Mouse (Mus musculus): Measurements from ENCODE around the gene Scn5a.

Gene Scn5a

DNA sequence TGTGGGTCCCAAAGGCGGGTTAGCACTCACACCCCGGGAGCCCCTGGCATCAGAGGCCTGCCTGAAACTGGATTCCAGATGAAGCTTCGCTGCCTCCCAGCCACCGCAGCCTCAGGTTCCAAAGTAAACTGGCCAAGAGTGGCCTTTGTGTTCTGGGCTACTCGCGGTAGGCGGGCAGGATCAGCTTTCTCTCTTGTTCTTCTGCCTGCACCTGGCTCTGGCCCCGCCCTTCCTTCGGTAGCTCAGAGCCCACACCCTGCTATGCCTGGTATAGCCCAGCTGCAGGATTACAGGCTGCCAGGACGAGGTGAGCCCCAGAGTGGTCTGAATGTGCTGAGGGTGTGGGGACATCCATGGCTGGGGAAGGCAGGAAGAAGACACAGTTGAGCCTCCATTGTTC lies 12.6 kb downstream of the Scn5a start:
- DNase-seq (ENCODE audit: inconsistent age in 2 of 2, low spot score in 1 of 2): no peak

- no peak for DNase-seq (ENCODE audit: inconsistent age in 2 of 2, low spot score in 1 of 2)
These were observed 14.0 kb downstream of the Scn5a start for GRCm38 (mm10) chr9:119564803-119565202.

DNA sequence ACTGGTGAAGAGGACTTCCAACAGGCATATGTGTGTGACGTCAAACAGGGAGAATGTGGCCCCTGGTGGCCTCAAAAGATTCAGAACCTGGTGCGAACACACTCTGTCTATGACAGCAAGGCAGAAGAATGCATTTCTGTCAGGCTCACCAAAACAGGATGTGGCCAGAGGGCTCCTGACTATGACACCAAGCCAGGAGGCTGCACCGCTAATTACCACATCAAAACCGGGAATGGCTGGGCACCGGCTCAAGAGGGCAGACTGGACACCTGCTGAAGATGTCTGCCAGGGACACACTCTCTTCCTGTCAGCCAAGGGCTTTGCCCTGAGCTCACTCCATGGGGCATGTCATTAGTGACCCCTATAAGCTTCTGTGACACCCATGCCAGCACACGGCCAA lies 15.2 kb downstream of the Scn5a start:
- DNase-seq (ENCODE audit: inconsistent age in 2 of 2, low spot score in 1 of 2): no peak

DNA sequence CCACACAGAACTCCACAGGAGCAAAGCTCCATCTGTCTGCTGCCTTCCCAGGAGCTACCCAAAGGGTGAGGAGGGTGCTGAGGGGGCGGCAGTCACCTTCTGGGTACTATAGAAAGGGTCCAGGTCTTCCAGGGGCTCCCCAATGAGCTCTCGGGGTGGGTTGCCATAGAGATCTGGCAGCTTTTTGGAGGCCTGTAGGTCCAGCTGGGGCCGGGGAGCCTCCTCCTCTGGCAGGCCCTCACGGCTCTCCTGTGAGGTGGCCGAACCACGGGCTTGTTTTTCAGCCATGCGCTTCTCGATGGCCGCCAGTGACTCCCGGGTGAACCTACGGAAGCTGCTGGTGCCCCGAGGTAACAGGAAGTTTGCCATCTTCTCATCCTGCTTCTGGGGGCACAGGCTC lies 16.6 kb downstream of the Scn5a start:
- no peak for DNase-seq (ENCODE audit: inconsistent age in 2 of 2, low spot score in 1 of 2)

DNA sequence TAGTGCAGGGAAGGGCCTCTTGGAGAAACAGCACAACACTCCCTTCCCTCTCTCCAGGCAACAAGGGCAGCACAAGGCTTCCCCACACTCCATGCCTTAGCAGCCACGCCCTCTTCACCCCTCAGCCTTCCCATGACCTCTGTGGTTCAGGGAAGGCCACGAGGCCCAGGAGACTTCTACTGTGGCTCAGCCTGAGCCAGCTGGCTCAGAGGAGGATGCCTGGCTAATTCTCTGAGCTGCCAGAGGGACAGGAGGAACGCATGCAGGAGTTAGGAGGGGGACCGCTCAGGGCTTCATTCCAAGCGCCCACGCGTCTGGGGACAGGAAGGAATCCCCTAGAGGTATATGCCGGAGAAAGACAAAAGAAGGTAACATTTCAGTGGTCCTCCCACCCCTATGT lies 17.1 kb downstream of the Scn5a start:
- no peak for DNase-seq (ENCODE audit: inconsistent age in 2 of 2, low spot score in 1 of 2)

- DNase-seq (ENCODE audit: inconsistent age in 2 of 2, low spot score in 1 of 2): no peak
These were observed 19.1 kb downstream of the Scn5a start for GRCm38 (mm10) chr9:119559537-119560276.

DNA sequence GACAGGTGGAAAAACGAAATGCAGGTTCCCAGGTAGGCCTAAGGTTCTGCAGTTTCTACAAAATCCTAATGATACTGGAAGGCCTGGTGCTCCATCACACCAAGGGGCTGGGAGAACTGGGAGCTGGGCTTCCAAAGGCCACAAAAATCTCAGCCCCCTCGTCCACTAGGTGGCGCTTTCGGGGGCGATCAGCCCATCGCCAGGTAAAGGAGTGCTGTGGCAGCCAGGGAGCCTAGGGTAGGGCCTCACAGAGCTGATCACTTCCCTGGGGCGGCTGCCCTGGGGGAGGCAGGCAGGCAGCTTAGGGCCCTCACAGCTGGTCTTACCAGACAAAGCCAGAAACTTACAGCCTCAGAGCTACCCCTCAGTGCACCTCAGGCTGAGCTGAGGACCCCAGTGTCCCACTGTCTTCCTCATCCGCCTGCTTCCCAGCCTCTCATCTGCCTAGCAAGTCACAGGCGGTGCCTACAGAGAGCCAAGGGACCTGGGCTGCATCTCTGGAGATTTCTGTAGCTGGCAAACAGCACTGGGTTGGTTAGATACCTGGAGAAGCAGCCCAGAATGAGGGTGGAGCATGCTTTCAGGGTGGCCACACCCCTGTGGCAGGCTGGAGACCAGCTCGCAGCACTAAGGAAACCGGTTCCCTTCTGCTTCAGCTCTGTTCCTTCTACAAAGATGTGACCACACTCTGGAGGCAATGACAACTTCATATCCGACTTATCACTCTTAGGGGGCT lies 20.5 kb downstream of the Scn5a start:
- DNase-seq (ENCODE audit: inconsistent age in 2 of 2, low spot score in 1 of 2): peak; percentile 16 to 73

GRCm38 (mm10) chr9:119556043-119556442 lies 22.8 kb downstream of the Scn5a start:
- no peak for DNase-seq (ENCODE audit: inconsistent age in 2 of 2, low spot score in 1 of 2)

DNA sequence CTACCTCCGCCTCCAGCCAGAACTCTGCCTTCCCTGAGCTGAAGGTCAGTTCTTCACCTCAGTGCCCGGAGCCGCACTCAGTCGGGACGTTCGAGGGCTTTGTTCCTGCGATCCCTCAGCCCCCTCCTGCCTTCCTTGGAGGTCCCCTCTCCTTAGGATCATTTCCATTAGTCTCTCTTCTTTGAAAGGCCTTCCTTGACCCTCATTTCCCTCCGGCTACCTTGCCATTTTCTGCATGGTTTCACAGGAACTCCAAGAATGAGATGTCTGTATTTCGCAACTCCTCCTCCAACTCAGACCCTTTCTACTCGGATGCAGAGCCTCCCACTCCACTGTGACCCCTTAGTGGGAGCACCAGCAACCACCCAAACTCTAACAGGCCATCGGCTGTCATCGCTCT lies 31.3 kb downstream of the Scn5a start:
- no peak for DNase-seq (ENCODE audit: inconsistent age in 2 of 2, low spot score in 1 of 2)

DNA sequence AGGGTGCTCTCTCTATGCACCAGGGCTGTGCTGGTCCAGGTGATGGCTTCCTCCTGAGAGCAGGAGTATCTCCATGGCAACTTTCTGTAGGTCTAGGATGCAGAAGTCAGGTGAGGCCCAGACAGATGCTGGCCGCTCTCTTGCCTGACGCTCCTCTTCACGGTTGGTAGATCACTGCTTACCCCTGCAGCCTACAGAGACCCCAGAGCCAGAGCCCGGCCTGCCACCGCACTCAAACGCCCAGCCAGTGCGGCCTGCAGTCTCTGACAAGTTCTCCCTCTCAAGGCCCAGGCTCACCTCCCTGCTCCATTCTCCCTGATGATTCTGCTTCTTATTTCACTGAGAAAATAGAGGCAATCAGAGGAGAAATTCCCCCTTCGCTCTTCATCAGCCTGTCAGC lies 31.7 kb downstream of the Scn5a start:
- no peak for DNase-seq (ENCODE audit: inconsistent age in 2 of 2, low spot score in 1 of 2)

DNA sequence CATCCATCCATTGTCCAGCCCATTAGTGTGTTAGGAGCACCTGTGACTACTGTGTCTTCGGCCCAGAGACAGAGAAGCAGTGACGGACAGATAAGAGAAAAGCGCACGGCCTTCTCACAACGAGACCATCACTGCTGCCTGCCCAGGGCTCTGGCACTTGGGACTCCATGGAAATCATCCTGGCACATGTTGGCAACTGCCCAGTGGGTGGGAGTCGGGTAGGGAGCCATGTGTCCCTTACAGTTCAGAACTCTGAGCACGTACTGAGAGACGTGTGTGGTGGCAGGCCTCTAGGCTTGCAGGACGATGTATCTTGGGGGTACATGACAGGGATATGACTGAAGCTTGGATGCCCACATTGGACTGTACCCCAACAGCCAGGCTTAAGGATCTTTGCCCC lies 38.1 kb downstream of the Scn5a start:
- DNase-seq (ENCODE audit: inconsistent age in 2 of 2, low spot score in 1 of 2): no peak

- no peak for DNase-seq (ENCODE audit: inconsistent age in 2 of 2, low spot score in 1 of 2)
These were observed 41.0 kb downstream of the Scn5a start for GRCm38 (mm10) chr9:119537823-119538222.

DNA sequence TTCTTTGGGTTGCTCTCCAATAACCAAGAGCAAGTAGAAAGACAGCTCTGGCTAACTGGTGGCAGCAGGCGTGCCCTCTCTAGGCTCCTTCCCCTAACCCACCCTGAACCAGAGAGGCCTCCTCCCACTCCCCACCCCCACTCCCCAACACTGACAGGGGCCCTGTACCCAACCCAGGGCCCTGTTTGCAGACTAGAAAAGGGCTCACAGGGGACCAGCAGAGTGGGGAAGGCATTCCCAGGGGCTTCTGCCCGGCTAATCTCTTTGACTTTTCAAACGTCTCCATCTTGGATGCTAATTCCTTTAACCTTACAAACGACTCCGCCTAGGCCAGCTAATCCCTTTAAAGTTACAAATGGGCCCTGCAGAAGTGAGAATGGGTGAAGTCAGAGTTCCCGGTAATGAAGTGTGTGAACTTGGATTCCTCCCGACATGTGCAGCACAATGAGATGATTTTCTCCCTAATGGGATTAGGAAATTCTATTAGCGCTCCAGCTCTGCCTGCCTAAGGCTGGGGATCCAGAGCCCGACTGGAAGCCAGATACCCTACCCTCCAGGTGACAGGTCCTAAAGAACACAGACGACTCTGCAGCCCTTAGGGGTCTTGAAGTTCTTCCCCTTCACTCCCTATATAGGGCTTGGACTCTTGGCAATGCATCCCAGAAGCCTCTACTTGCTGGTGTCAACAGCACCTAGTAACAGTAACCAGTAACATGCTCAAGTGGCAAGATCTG lies 47.0 kb downstream of the Scn5a start:
- DNase-seq (ENCODE audit: inconsistent age in 2 of 2, low spot score in 1 of 2): no peak

DNA sequence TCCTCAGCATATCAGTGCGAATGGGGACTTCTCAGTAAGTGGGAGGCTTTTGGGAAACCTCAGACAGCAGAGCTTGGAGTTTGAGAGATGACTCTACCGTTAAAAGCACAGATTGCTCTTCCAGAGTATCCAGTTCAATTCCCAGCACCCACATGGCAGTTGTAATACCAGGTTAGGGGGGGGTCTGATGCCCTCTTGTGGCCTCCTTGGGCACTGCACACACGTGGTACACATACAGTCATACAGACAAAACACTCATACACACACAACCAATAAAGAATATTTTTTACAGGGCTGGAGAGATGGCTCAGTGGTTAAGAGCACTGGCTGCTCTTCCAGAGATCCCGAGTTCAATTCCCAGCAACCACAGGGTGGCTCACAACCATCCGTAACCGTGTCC lies 54.3 kb downstream of the Scn5a start:
- DNase-seq (ENCODE audit: inconsistent age in 2 of 2, low spot score in 1 of 2): no peak

DNA sequence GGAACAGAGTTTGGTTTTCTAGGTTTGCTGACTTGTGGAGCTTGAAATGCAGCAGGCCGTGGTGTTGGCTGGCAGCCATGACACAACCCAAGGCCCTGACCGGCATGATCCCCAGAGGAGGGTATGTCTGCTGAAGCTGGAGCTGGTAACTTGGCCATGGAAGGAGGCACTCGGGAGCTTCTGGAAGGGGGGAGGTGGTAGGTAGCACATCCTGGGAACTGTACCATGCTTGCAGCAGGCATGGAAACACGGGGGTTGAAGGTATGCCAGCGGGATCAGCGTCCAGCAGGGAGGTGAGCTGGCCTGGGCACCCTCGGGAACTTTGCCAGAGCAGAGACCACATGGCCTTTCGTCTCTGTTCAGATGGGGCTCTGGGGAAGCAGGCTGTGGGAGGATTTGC lies 55.5 kb downstream of the Scn5a start:
- peak in 1 of 2 experiments; percentile 32 for DNase-seq (ENCODE audit: inconsistent age in 2 of 2, low spot score in 1 of 2)

GRCm38 (mm10) chr9:119519116-119519515 lies 59.7 kb downstream of the Scn5a start:
- no peak for DNase-seq (ENCODE audit: inconsistent age in 2 of 2, low spot score in 1 of 2)

DNA sequence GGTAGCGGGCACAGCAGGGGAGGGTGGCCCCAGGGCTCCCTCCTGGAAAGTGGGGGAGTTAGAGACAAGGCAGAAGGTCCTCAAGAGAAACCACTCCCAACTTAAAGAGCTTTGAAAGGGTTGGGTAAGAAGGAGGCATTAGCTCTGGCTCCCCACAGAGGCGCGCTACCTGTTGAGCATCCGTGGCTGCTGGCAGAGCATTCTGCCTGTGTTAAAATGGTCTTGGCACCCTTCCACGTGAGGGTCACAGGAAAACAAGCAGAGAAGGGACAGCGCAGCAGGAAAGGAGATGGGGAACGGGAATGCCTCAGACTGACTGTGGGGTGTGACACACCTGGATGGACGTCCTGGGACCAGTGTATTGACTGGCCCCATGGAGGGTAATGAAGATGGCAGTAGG lies 60.6 kb downstream of the Scn5a start:
- DNase-seq (ENCODE audit: inconsistent age in 2 of 2, low spot score in 1 of 2): no peak

GRCm38 (mm10) chr9:119517467-119517866 lies 61.3 kb downstream of the Scn5a start:
- no peak for DNase-seq (ENCODE audit: inconsistent age in 2 of 2, low spot score in 1 of 2)

- DNase-seq (ENCODE audit: inconsistent age in 2 of 2, low spot score in 1 of 2): no peak
These were observed 62.0 kb downstream of the Scn5a start for GRCm38 (mm10) chr9:119516815-119517214.

DNA sequence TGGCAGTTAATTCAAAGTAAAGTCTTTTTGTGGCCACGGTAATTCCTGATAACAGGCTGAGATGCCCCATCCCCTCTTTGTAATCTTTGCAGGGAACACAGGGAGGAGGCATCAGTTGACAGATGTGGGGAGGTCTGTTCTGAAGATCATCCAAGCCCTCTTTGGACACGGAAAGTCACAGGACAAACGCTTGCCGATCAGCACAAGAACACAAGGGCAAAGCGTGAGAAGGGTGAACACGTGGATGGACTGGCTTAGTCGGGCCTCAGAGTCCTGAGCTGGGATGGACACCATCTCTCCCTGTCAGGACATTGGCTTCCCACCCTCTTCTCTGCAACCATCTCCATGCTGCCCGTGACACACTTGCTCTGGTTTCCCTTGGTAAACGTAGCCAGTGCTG lies 63.4 kb downstream of the Scn5a start:
- no peak for DNase-seq (ENCODE audit: inconsistent age in 2 of 2, low spot score in 1 of 2)

DNA sequence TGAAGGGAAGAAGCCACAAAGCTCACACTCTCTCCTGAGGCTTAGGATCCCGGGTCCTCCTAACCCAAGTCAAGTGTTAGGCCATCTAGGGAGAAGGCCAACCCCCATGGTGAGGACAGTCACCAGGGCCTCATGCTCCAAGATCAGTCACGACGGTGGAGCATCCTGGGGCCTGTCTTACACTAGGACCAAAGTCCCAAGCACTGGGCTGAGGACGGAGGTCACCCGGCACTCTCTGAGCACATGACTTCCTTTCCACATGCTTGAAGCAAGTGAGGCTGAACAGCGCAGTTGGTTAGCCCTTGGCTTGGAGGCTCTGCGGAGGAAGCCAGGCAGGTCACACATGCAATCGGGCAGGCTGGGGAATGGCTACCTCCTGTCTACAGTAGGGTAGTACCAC lies 63.8 kb downstream of the Scn5a start:
- no peak for DNase-seq (ENCODE audit: inconsistent age in 2 of 2, low spot score in 1 of 2)

GRCm38 (mm10) chr9:119513816-119514215 lies 65.0 kb downstream of the Scn5a start:
- DNase-seq (ENCODE audit: inconsistent age in 2 of 2, low spot score in 1 of 2): no peak

Measured in adrenal gland, adult (tissue).